Mouse (Mus musculus) E14TG2a.4 (cell line): ENCODE data around the gene Fyttd1.

Experiments used
- CTCF ChIP-seq: conservative IDR thresholded peaks from 2 replicates; pipeline ENCODE4 v1.5.1; 2014; ENCODE audit warnings: low read length
- NANOG ChIP-seq: IDR thresholded peaks from 2 replicates; pipeline ENCODE4 v1.6.1; 2014; ENCODE audit warnings: borderline replicate concordance, low read length, mixed read lengths
- POU5F1 ChIP-seq: IDR thresholded peaks from 2 replicates; pipeline ENCODE4 v1.6.1; 2014; ENCODE audit warnings: low read length, borderline replicate concordance

- TF ChIP-seq CTCF, result no peak
- TF ChIP-seq NANOG, result no peak
- TF ChIP-seq POU5F1, result no peak
These were observed 20.5 kb upstream of the Fyttd1 start for GRCm38 (mm10) chr16:32856751-32857150.
